Mouse (Mus musculus): ENCODE data around the gene Sh3d19. TPM values are rescaled to one million over a fixed set of nuclear protein-coding genes. Genes with fewer than 3 reads are reported as not detected.

Gene Sh3d19
- polyA plus RNA-seq, 1 experiment = 44.2 TPM

GRCm38 (mm10) chr3:86024065-86024795 is 53.3 kb downstream of the Sh3d19 start:
- H3K4me3 ChIP-seq (ENCODE audit: insufficient read depth, low read depth, low read length) = no peak overlapping the region
- no peaks in the 10 kb centered on the region for H3K36me3 ChIP-seq (ENCODE audit: control insufficient read depth, insufficient read depth, low read length)
- TF ChIP-seq POLR2A (IDR thresholded peaks at IDR 0.05; ENCODE audit: low read depth, low read length) (no peak), CTCF (conservative IDR thresholded peaks at IDR 0.05; ENCODE audit: insufficient read depth, insufficient read length, low read depth, low read length) (no peak)
- DNase-seq = no peak
- no peaks in the 10 kb centered on the region for H3K27me3 ChIP-seq (replicated peaks; ENCODE audit: control insufficient read depth, insufficient read depth, low read length)
- H3K27ac ChIP-seq (ENCODE audit: insufficient read depth, low read depth, low read length) = no peak overlapping the region
- 86% methylated on average over 12 of the region's 12 CpGs for WGBS
- H3K4me1 ChIP-seq (ENCODE audit: control insufficient read depth, insufficient read depth, low read length) = no peaks in the 10 kb centered on the region; the same call in 1 of the 2 replicates

GRCm38 (mm10) chr3:86025341-86026137 is 54.6 kb downstream of the Sh3d19 start:
- no peak overlapping the region for H3K4me3 ChIP-seq (ENCODE audit: insufficient read depth, low read depth, low read length)
- no peaks in the 10 kb centered on the region for H3K27me3 ChIP-seq (replicated peaks; ENCODE audit: control insufficient read depth, insufficient read depth, low read length)
- no peak for DNase-seq
- TF ChIP-seq POLR2A (IDR thresholded peaks at IDR 0.05; ENCODE audit: low read depth, low read length) (no peak), CTCF (conservative IDR thresholded peaks at IDR 0.05; ENCODE audit: insufficient read depth, insufficient read length, low read depth, low read length) (no peak)
- WGBS = 89% methylated on average over 20 of the region's 20 CpGs
- H3K4me1 ChIP-seq (ENCODE audit: control insufficient read depth, insufficient read depth, low read length) = no peaks in the 10 kb centered on the region; the same call in 1 of the 2 replicates
- H3K27ac ChIP-seq (ENCODE audit: insufficient read depth, low read depth, low read length) = no peak overlapping the region
- H3K36me3 ChIP-seq (ENCODE audit: control insufficient read depth, insufficient read depth, low read length) = no peaks in the 10 kb centered on the region

GRCm38 (mm10) chr3:86028658-86029375 is 57.9 kb downstream of the Sh3d19 start:
- no peak for DNase-seq
- 86% methylated on average over 15 of the region's 15 CpGs for WGBS
- H3K27me3 ChIP-seq (replicated peaks; ENCODE audit: control insufficient read depth, insufficient read depth, low read length) = no peaks in the 10 kb centered on the region

GRCm38 (mm10) chr3:86030566-86030965 is 59.7 kb downstream of the Sh3d19 start:
- Histone ChIP-seq H3K4me3 (ENCODE audit: insufficient read depth, low read depth, low read length) (no peak overlapping the region), H3K27me3 (replicated peaks; ENCODE audit: control insufficient read depth, insufficient read depth, low read length) (no peaks in the 10 kb centered on the region), H3K36me3 (ENCODE audit: control insufficient read depth, insufficient read depth, low read length) (no peaks in the 10 kb centered on the region), H3K27ac (ENCODE audit: insufficient read depth, low read depth, low read length) (no peak overlapping the region), H3K4me1 (ENCODE audit: control insufficient read depth, insufficient read depth, low read length) (no peaks in the 10 kb centered on the region)
- DNase-seq = no peak
- TF ChIP-seq CTCF (conservative IDR thresholded peaks at IDR 0.05; ENCODE audit: insufficient read depth, insufficient read length, low read depth, low read length) = no peak
- no peak for TF ChIP-seq POLR2A (IDR thresholded peaks at IDR 0.05; ENCODE audit: low read depth, low read length)
- WGBS = 63% methylated on average over 4 of the region's 4 CpGs

More at GRCm38 (mm10) chr3:86028658-86029375, 57.9 kb downstream of the Sh3d19 start:
- Histone ChIP-seq H3K27ac (ENCODE audit: insufficient read depth, low read depth, low read length) (no peak overlapping the region), H3K4me3 (ENCODE audit: insufficient read depth, low read depth, low read length) (no peak overlapping the region), H3K4me1 (ENCODE audit: control insufficient read depth, insufficient read depth, low read length) (no peaks in the 10 kb centered on the region), H3K36me3 (ENCODE audit: control insufficient read depth, insufficient read depth, low read length) (no peaks in the 10 kb centered on the region)
- no peak for TF ChIP-seq CTCF (conservative IDR thresholded peaks at IDR 0.05; ENCODE audit: insufficient read depth, insufficient read length, low read depth, low read length)
- no peak for TF ChIP-seq POLR2A (IDR thresholded peaks at IDR 0.05; ENCODE audit: low read depth, low read length)

DNA sequence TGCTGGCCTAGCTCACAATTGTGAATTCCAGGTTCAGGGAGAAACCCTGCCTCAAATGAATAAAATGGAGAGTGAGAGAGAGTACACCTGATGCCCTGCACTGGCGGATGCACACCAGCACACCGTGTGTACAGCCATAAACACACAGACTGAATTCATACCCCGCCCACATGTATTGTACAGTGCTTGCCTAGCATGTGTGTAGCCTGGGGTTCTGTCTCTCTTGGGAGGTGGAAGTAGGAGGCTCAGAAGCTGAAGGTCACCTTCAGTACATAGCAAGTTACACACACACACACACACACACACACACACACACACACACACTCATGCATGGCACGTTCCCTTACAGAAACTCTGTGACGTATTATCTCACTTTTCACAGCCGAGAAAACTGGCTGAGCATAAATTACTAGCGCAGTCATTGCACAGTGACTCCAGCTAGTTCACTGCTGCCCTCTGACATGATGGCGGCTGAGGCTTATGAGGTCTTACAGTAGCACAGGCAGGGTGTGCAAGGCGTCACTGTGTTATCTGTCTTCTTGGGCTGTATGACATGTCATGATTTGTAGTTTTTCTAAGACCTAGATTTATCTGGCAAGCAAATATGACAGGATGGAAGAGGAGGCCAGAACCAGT is 62.7 kb downstream of the Sh3d19 start:
- Histone ChIP-seq H3K27me3 (replicated peaks; ENCODE audit: control insufficient read depth, insufficient read depth, low read length) (no peaks in the 10 kb centered on the region), H3K36me3 (ENCODE audit: control insufficient read depth, insufficient read depth, low read length) (no peaks in the 10 kb centered on the region)
- WGBS = 67% methylated on average over 9 of the region's 9 CpGs

GRCm38 (mm10) chr3:86037926-86038484 is 67.1 kb downstream of the Sh3d19 start:
- 78% methylated on average over 9 of the region's 9 CpGs for WGBS
- DNase-seq = no peak
- no peaks in the 10 kb centered on the region for H3K36me3 ChIP-seq (ENCODE audit: control insufficient read depth, insufficient read depth, low read length)
- H3K27ac ChIP-seq (ENCODE audit: insufficient read depth, low read depth, low read length) = no peak overlapping the region
- TF ChIP-seq POLR2A (IDR thresholded peaks at IDR 0.05; ENCODE audit: low read depth, low read length) = no peak
- no peak for TF ChIP-seq CTCF (conservative IDR thresholded peaks at IDR 0.05; ENCODE audit: insufficient read depth, insufficient read length, low read depth, low read length)
- H3K4me1 ChIP-seq (ENCODE audit: control insufficient read depth, insufficient read depth, low read length) = no peaks in the 10 kb centered on the region; the same call in 1 of the 2 replicates
- H3K4me3 ChIP-seq (ENCODE audit: insufficient read depth, low read depth, low read length) = no peak overlapping the region
- H3K27me3 ChIP-seq (replicated peaks; ENCODE audit: control insufficient read depth, insufficient read depth, low read length) = no peaks in the 10 kb centered on the region

More for the DNA sequence above, 62.7 kb downstream of the Sh3d19 start:
- TF ChIP-seq CTCF (conservative IDR thresholded peaks at IDR 0.05; ENCODE audit: insufficient read depth, insufficient read length, low read depth, low read length) (no peak), POLR2A (IDR thresholded peaks at IDR 0.05; ENCODE audit: low read depth, low read length) (no peak)
- DNase-seq = no peak
- no peaks in the 10 kb centered on the region for H3K4me1 ChIP-seq (ENCODE audit: control insufficient read depth, insufficient read depth, low read length)
- no peak overlapping the region for H3K27ac ChIP-seq (ENCODE audit: insufficient read depth, low read depth, low read length)
- H3K4me3 ChIP-seq (ENCODE audit: insufficient read depth, low read depth, low read length) = no peak overlapping the region

Data from kidney, adult 2 months (tissue).